Mouse (Mus musculus) hindbrain, postnatal 0 days (tissue): ENCODE results near the gene Gpr21. TPM values are rescaled to one million over a fixed set of nuclear protein-coding genes. Genes with fewer than 3 reads are reported as not detected.

Experiments
- ATAC-seq: fragments of 200-750 bp; cut with Nextera tagmentation; 2 replicates; pipeline ENCODE4 v1.8.0; 2017; ENCODE audit warnings: mild to moderate bottlenecking, moderate TSS enrichment, moderate library complexity
- DNase-seq: peaks from one replicate; pipeline ENCODE4 v3.0.0-alpha.2; 2015; ENCODE audit warnings: low spot score
- H3K27ac ChIP-seq: fragments of 300-500 bp; sonication (generic); 2 replicates; pipeline ENCODE4 v1.5.1; 2014; ENCODE audit warnings: mild to moderate bottlenecking
- H3K27me3 ChIP-seq: fragments of 300-500 bp; sonication (generic); 2 replicates; pipeline ENCODE4 v1.6.1; 2014; ENCODE audit warnings: low read length, mixed read lengths; ENCODE audit not compliant: insufficient read depth
- H3K36me3 ChIP-seq: fragments of 300-500 bp; sonication (generic); 2 replicates; pipeline ENCODE4 v1.6.1; 2014; ENCODE audit warnings: low read length, mixed read lengths; ENCODE audit not compliant: insufficient read depth
- H3K4me1 ChIP-seq: fragments of 300-500 bp; sonication (generic); 2 replicates; pipeline ENCODE4 v1.6.1; 2014; ENCODE audit warnings: antibody characterized with exemption, low read length, mixed read lengths; ENCODE audit not compliant: insufficient read depth
- H3K4me2 ChIP-seq: fragments of 300-500 bp; sonication (generic); 2 replicates; pipeline ENCODE4 v1.6.1; 2014; ENCODE audit warnings: low read depth, mild to moderate bottlenecking, low read length, moderate library complexity, mixed read lengths
- H3K4me3 ChIP-seq: fragments of 300-500 bp; sonication (generic); 2 replicates; pipeline ENCODE4 v1.5.1; 2014; ENCODE audit warnings: low read length
- H3K9ac ChIP-seq: fragments of 300-500 bp; sonication (generic); replicated peaks from 2 replicates; pipeline ENCODE4 v1.6.1; 2014; ENCODE audit warnings: mild to moderate bottlenecking, low read length, moderate library complexity, mixed read lengths
- H3K9me3 ChIP-seq: fragments of 300-500 bp; sonication (generic); 2 replicates; pipeline ENCODE4 v1.6.1; 2016; ENCODE audit warnings: low read length, mixed read lengths
- CTCF ChIP-seq: IDR thresholded peaks from 2 replicates; pipeline ENCODE4 v1.5.1; 2016; ENCODE audit warnings: antibody characterized with exemption, control low read depth, low read depth
- WGBS: fragments of 180-500 bp; shearing (Covaris S2); extraction: QIAGEN DNeasy Blood & Tissue Kit; methylation state at CpG from one replicate; pipeline ENCODE4 v1.1.7; 2014; 5-methylcytosine and 5-hydroxymethylcytosine counted together
- polyA plus RNA-seq: library from polyadenylated mRNA; unstranded; fragments of >200 nt; fragmentation: Nextera tagmentation; extraction: Ambion mirVana; gene quantifications from 2 replicates; pipeline ENCODE4 v1.2.1, GENCODE M21; 2015
- total RNA-seq: library from RNA; depleted of rRNA; stranded (reverse); fragments of >200 nt; gene quantifications from 2 replicates; pipeline ENCODE4 v1.2.3, GENCODE M21; 2014; rRNA removed

Gpr21 gene
- total and polyA plus RNA-seq, 2 experiments from 2014 or later = 9.1 to 25.0 TPM

- H3K36me3 ChIP-seq = peaks cover 17% of the 10 kb centered on the region
- peak; percentile 30; the same call in 1 of the 2 replicates for ATAC-seq
- 55% methylated on average over 5 of the region's 5 CpGs for WGBS
Observed at GRCm38 (mm10) chr2:37569888-37570287, 53.8 kb downstream of the Gpr21 start.

More at GRCm38 (mm10) chr2:37569888-37570287, 53.8 kb downstream of the Gpr21 start:
- H3K4me1 ChIP-seq = no peaks in the 10 kb centered on the region
- 0 out of 2 replicates have a peak overlapping the region, but pooled peaks have one; percentile 21 for H3K27ac ChIP-seq
- H3K4me3 ChIP-seq = no peak overlapping the region
- DNase-seq = peak; percentile 15
- H3K27me3 ChIP-seq = no peaks in the 10 kb centered on the region
- TF ChIP-seq CTCF = no peak
- H3K9me3 ChIP-seq = no peaks in the 10 kb centered on the region
- H3K4me2 ChIP-seq = no peak overlapping the region
- H3K9ac ChIP-seq = no peak overlapping the region

Other genes with a start within 250 kb of the Gpr21 start
- gene Olfr368, start 189.8 kb upstream of the Gpr21 start, total RNA-seq = not detected in 2 replicates
- gene Olfr368, start 189.8 kb upstream of the Gpr21 start, polyA plus RNA-seq = not detected in 2 replicates
- gene Pdcl, start 157.0 kb upstream of the Gpr21 start, total RNA-seq = 33.5 and 35.9 TPM in 2 replicates
- 39.9 and 41.1 TPM in 2 replicates for gene Pdcl, start 157.0 kb upstream of the Gpr21 start, polyA plus RNA-seq
- gene Rc3h2, start 93.4 kb upstream of the Gpr21 start, total RNA-seq = 43.0 and 47.9 TPM in 2 replicates
- gene Rc3h2, start 93.4 kb upstream of the Gpr21 start, polyA plus RNA-seq = 10.7 and 11.3 TPM in 2 replicates
- 9.8 and 13.4 TPM in 2 replicates for gene Zbtb26, start 73.2 kb upstream of the Gpr21 start, total RNA-seq
- 2.0 and 2.4 TPM in 2 replicates for gene Zbtb26, start 73.2 kb upstream of the Gpr21 start, polyA plus RNA-seq
- 23.5 and 24.5 TPM in 2 replicates for gene Zbtb6, start 73.2 kb upstream of the Gpr21 start, total RNA-seq
- 6.6 and 7.7 TPM in 2 replicates for gene Zbtb6, start 73.2 kb upstream of the Gpr21 start, polyA plus RNA-seq
- gene Rabgap1, start 73.1 kb upstream of the Gpr21 start, total RNA-seq = 55.2 and 60.8 TPM in 2 replicates
- gene Rabgap1, start 73.1 kb upstream of the Gpr21 start, polyA plus RNA-seq = 46.9 and 51.0 TPM in 2 replicates
- gene Strbp, start 187.5 kb downstream of the Gpr21 start, total RNA-seq = 49.6 and 85.0 TPM in 2 replicates
- 97.5 and 102 TPM in 2 replicates for gene Strbp, start 187.5 kb downstream of the Gpr21 start, polyA plus RNA-seq